Mouse (Mus musculus): ENCODE measurements around the gene Tmem222. TPM values are rescaled to one million over a fixed set of nuclear protein-coding genes. Genes with fewer than 3 reads are reported as not detected.
A peak's percentile ranks its signal among the peaks of the same experiment; 100 is the strongest.

Gene Tmem222
- polyA plus RNA-seq, 1 experiment from 2014 or later: 85.5 TPM

- peak overlapping the region; percentile 79 for H3K27ac ChIP-seq (replicated peaks)
- H3K4me1 ChIP-seq: peaks cover 22% of the 10 kb centered on the region
- no peak overlapping the region for H3K4me3 ChIP-seq
- peak; percentile 20; the same call in 1 of the 2 replicates for ATAC-seq (ENCODE audit: low FRiP score, low read depth)
- no peak overlapping the region for H3K9ac ChIP-seq (replicated peaks)
- H3K36me3 ChIP-seq: no peaks in the 10 kb centered on the region
- WGBS: 15% methylated on average over 5 of the region's 5 CpGs
- no peaks in the 10 kb centered on the region for H3K9me3 ChIP-seq
- H3K4me2 ChIP-seq (replicated peaks): peak overlapping the region; percentile 18; the same call in 1 of the 2 replicates
- 0 out of 2 replicates have a peak, but pooled peaks cover 3% of the 10 kb centered on the region for H3K27me3 ChIP-seq
Measured at GRCm38 (mm10) chr4:133281951-133282481, 4.4 kb upstream of the Tmem222 start.

GRCm38 (mm10) chr4:133281513-133281912 is 3.9 kb upstream of the Tmem222 start:
- 48% methylated on average over 7 of the region's 7 CpGs for WGBS

GRCm38 (mm10) chr4:133278482-133278881 is 890 bp upstream of the Tmem222 start:
- H3K27ac ChIP-seq (replicated peaks): peak overlapping the region; percentile 91
- peaks cover 35% of the 10 kb centered on the region for H3K4me1 ChIP-seq
- 0 out of 2 replicates have a peak, but pooled peaks cover 4% of the 10 kb centered on the region for H3K36me3 ChIP-seq
- H3K9ac ChIP-seq (replicated peaks): no peak overlapping the region
- 0 out of 2 replicates have a peak, but pooled peaks cover 3% of the 10 kb centered on the region for H3K27me3 ChIP-seq
- H3K4me3 ChIP-seq: peak overlapping the region; percentile 86
- 91% methylated on average over 3 of the region's 3 CpGs for WGBS
- no peak for ATAC-seq (ENCODE audit: low FRiP score, low read depth)
- H3K9me3 ChIP-seq: no peaks in the 10 kb centered on the region
- H3K4me2 ChIP-seq (replicated peaks): peak overlapping the region; percentile 75

More at GRCm38 (mm10) chr4:133281513-133281912, 3.9 kb upstream of the Tmem222 start:
- Histone ChIP-seq H3K4me2 (replicated peaks) (no peak overlapping the region), H3K4me1 (peaks cover 27% of the 10 kb centered on the region), H3K36me3 (no peaks in the 10 kb centered on the region), H3K9ac (replicated peaks) (no peak overlapping the region), H3K27me3 (0 out of 2 replicates have a peak, but pooled peaks cover 3% of the 10 kb centered on the region), H3K27ac (replicated peaks) (peak overlapping the region; percentile 79), H3K9me3 (no peaks in the 10 kb centered on the region), H3K4me3 (no peak overlapping the region)
- no peak for ATAC-seq (ENCODE audit: low FRiP score, low read depth)

- 0 out of 2 replicates have a peak, but pooled peaks cover 3% of the 10 kb centered on the region for H3K27me3 ChIP-seq
- peaks cover 35% of the 10 kb centered on the region for H3K4me1 ChIP-seq
- WGBS: 29% methylated on average over 6 of the region's 6 CpGs
- ATAC-seq (ENCODE audit: low FRiP score, low read depth): no peak
- H3K9ac ChIP-seq (replicated peaks): peak overlapping the region; percentile 79
- H3K4me2 ChIP-seq (replicated peaks): peak overlapping the region; percentile 75
- H3K9me3 ChIP-seq: no peaks in the 10 kb centered on the region
- H3K4me3 ChIP-seq: peak overlapping the region; percentile 86
- H3K36me3 ChIP-seq: 0 out of 2 replicates have a peak, but pooled peaks cover 4% of the 10 kb centered on the region
- peak overlapping the region; percentile 91 for H3K27ac ChIP-seq (replicated peaks)
Measured at GRCm38 (mm10) chr4:133278067-133278466, 475 bp upstream of the Tmem222 start.

GRCm38 (mm10) chr4:133270929-133271328 is 6.7 kb downstream of the Tmem222 start:
- peaks cover 2% of the 10 kb centered on the region for H3K4me1 ChIP-seq
- peaks cover 52% of the 10 kb centered on the region for H3K36me3 ChIP-seq
- no peaks in the 10 kb centered on the region for H3K9me3 ChIP-seq
- 90% methylated on average over 9 of the region's 9 CpGs for WGBS
- H3K9ac ChIP-seq (replicated peaks): no peak overlapping the region
- H3K27ac ChIP-seq (replicated peaks): no peak overlapping the region
- no peaks in the 10 kb centered on the region for H3K27me3 ChIP-seq
- no peak overlapping the region for H3K4me3 ChIP-seq
- ATAC-seq (ENCODE audit: low FRiP score, low read depth): no peak
- H3K4me2 ChIP-seq (replicated peaks): no peak overlapping the region

- H3K4me1 ChIP-seq: no peaks in the 10 kb centered on the region
- H3K36me3 ChIP-seq: peaks cover 63% of the 10 kb centered on the region
- no peak overlapping the region for H3K4me3 ChIP-seq
- H3K4me2 ChIP-seq (replicated peaks): no peak overlapping the region
- WGBS: 92% methylated on average over 3 of the region's 3 CpGs
- no peaks in the 10 kb centered on the region for H3K27me3 ChIP-seq
- no peaks in the 10 kb centered on the region for H3K9me3 ChIP-seq
- H3K27ac ChIP-seq (replicated peaks): no peak overlapping the region
- no peak for ATAC-seq (ENCODE audit: low FRiP score, low read depth)
- H3K9ac ChIP-seq (replicated peaks): no peak overlapping the region
Measured at GRCm38 (mm10) chr4:133269596-133269995, 8.0 kb downstream of the Tmem222 start.

- Histone ChIP-seq H3K4me2 (replicated peaks) (no peak overlapping the region), H3K27ac (replicated peaks) (no peak overlapping the region), H3K4me3 (no peak overlapping the region), H3K4me1 (no peaks in the 10 kb centered on the region), H3K9me3 (0 out of 2 replicates have a peak, but pooled peaks cover under 1% of the 10 kb centered on the region), H3K9ac (replicated peaks) (no peak overlapping the region), H3K36me3 (peaks cover 66% of the 10 kb centered on the region), H3K27me3 (no peaks in the 10 kb centered on the region)
- ATAC-seq (ENCODE audit: low FRiP score, low read depth): no peak
- 91% methylated on average over 3 of the region's 3 CpGs for WGBS
Measured at GRCm38 (mm10) chr4:133268931-133269330, 8.7 kb downstream of the Tmem222 start.

GRCm38 (mm10) chr4:133266248-133266880 is 11.2 kb downstream of the Tmem222 start:
- H3K27me3 ChIP-seq: no peaks in the 10 kb centered on the region
- no peak for ATAC-seq (ENCODE audit: low FRiP score, low read depth)
- 92% methylated on average over 12 of the region's 12 CpGs for WGBS
- no peaks in the 10 kb centered on the region for H3K4me1 ChIP-seq
- 0 out of 2 replicates have a peak, but pooled peaks cover 4% of the 10 kb centered on the region for H3K9me3 ChIP-seq
- H3K36me3 ChIP-seq: peaks cover 77% of the 10 kb centered on the region
- no peak overlapping the region for H3K9ac ChIP-seq (replicated peaks)
- no peak overlapping the region for H3K27ac ChIP-seq (replicated peaks)
- no peak overlapping the region for H3K4me3 ChIP-seq
- no peak overlapping the region for H3K4me2 ChIP-seq (replicated peaks)

- 0 out of 2 replicates have a peak, but pooled peaks cover 4% of the 10 kb centered on the region for H3K9me3 ChIP-seq
- H3K27me3 ChIP-seq: no peaks in the 10 kb centered on the region
- H3K4me2 ChIP-seq (replicated peaks): no peak overlapping the region
- no peak for ATAC-seq (ENCODE audit: low FRiP score, low read depth)
- no peak overlapping the region for H3K9ac ChIP-seq (replicated peaks)
- H3K36me3 ChIP-seq: peaks cover 77% of the 10 kb centered on the region
- no peak overlapping the region for H3K4me3 ChIP-seq
- 97% methylated on average over 4 of the region's 4 CpGs for WGBS
- no peak overlapping the region for H3K27ac ChIP-seq (replicated peaks)
- H3K4me1 ChIP-seq: no peaks in the 10 kb centered on the region
Measured at GRCm38 (mm10) chr4:133265759-133266158, 11.8 kb downstream of the Tmem222 start.

GRCm38 (mm10) chr4:133265297-133265696 is 12.3 kb downstream of the Tmem222 start:
- H3K9me3 ChIP-seq: 0 out of 2 replicates have a peak, but pooled peaks cover 4% of the 10 kb centered on the region
- no peaks in the 10 kb centered on the region for H3K4me1 ChIP-seq
- 97% methylated on average over 3 of the region's 3 CpGs for WGBS

GRCm38 (mm10) chr4:133264559-133264958 is 13.0 kb downstream of the Tmem222 start:
- 98% methylated on average over 2 of the region's 2 CpGs for WGBS
- Histone ChIP-seq H3K27ac (replicated peaks) (no peak overlapping the region), H3K4me3 (no peak overlapping the region), H3K27me3 (no peaks in the 10 kb centered on the region), H3K36me3 (peaks cover 65% of the 10 kb centered on the region), H3K9ac (replicated peaks) (no peak overlapping the region), H3K4me2 (replicated peaks) (no peak overlapping the region), H3K9me3 (0 out of 2 replicates have a peak, but pooled peaks cover 4% of the 10 kb centered on the region), H3K4me1 (no peaks in the 10 kb centered on the region)
- no peak for ATAC-seq (ENCODE audit: low FRiP score, low read depth)

More at GRCm38 (mm10) chr4:133265297-133265696, 12.3 kb downstream of the Tmem222 start:
- Histone ChIP-seq H3K27me3 (no peaks in the 10 kb centered on the region), H3K4me2 (replicated peaks) (no peak overlapping the region), H3K4me3 (no peak overlapping the region), H3K27ac (replicated peaks) (no peak overlapping the region), H3K36me3 (peaks cover 72% of the 10 kb centered on the region), H3K9ac (replicated peaks) (no peak overlapping the region)
- no peak for ATAC-seq (ENCODE audit: low FRiP score, low read depth)

GRCm38 (mm10) chr4:133263756-133264155 is 13.8 kb downstream of the Tmem222 start:
- Histone ChIP-seq H3K27me3 (0 out of 2 replicates have a peak, but pooled peaks cover 5% of the 10 kb centered on the region), H3K4me3 (no peak overlapping the region), H3K36me3 (peaks cover 57% of the 10 kb centered on the region), H3K4me2 (replicated peaks) (no peak overlapping the region), H3K27ac (replicated peaks) (no peak overlapping the region), H3K9me3 (0 out of 2 replicates have a peak, but pooled peaks cover 4% of the 10 kb centered on the region), H3K4me1 (no peaks in the 10 kb centered on the region), H3K9ac (replicated peaks) (no peak overlapping the region)
- no peak for ATAC-seq (ENCODE audit: low FRiP score, low read depth)
- 93% methylated on average over 5 of the region's 5 CpGs for WGBS

Measured in midbrain, embryonic 12.5 days (tissue).